Mouse (Mus musculus): ENCODE measurements around the gene Nfasc.

Gene Nfasc

DNA sequence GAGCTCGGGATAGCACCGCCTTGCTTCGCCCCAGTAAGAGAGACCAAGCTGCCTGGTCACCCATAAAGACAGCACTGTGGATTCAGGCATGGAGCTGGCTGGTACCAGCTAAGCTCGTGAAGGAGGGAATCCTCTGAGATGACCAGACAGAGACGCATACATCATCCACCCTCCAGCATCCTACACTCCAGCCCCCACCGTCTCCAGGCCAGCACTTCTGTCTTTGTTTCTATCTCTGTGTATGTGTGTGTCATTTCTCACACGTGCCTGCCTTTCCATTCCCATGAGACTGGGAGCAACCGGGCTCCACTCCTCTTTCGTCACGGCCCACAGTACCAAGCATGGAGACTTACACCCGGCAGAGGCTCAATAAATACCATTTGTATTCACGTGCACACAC is 9.3 kb downstream of the Nfasc start:
- no peak for DNase-seq (ENCODE audit: low spot score)

- DNase-seq (ENCODE audit: low spot score) = no peak
These were observed 14.0 kb downstream of the Nfasc start for GRCm38 (mm10) chr1:132727548-132727947.

DNA sequence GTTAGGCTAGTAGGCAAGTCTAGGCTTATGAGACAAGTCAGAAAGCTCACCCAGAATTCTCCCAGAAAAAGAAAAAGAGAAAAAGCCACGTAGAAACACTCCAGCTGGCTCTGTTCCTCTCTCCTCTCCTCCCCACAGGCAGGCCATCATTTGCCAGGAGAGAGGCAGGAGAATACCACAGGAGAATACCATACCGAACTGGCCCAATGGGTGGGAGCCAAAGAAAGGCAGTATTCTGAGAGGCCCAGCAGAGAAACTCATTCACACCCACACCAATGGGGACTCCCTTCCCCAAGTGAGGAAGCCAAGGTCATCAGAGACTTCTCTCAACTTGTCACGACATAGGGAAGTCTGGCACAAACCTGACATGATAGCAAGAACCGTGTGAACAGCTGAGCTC is 19.2 kb downstream of the Nfasc start:
- no peak for DNase-seq (ENCODE audit: low spot score)

- DNase-seq (ENCODE audit: low spot score) = no peak
These were observed 20.3 kb downstream of the Nfasc start for GRCm38 (mm10) chr1:132721266-132721665.

- DNase-seq (ENCODE audit: low spot score) = no peak
These were observed 23.4 kb downstream of the Nfasc start for GRCm38 (mm10) chr1:132718225-132718624.

DNA sequence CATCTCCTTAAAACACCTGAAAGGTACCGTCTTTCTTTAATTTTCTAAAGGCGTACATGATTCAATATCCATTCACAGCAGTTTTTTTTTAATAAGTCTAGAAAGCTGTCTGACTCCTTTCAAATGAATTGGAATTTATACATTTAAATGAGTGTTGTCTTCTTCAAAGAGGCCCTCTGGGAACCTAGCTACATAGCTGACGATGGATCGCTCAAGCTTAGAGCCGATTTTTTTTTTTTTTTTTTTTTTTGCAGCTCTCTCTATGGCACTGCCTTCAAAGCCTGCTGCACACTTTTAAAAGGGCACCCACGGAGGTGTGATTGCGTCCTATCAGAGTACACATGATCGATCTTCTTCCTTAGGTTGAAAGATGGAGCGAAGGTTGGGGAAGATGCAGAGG is 26.6 kb downstream of the Nfasc start:
- no peak for DNase-seq (ENCODE audit: low spot score)

GRCm38 (mm10) chr1:132709419-132709818 is 32.2 kb downstream of the Nfasc start:
- no peak for DNase-seq (ENCODE audit: low spot score)

DNA sequence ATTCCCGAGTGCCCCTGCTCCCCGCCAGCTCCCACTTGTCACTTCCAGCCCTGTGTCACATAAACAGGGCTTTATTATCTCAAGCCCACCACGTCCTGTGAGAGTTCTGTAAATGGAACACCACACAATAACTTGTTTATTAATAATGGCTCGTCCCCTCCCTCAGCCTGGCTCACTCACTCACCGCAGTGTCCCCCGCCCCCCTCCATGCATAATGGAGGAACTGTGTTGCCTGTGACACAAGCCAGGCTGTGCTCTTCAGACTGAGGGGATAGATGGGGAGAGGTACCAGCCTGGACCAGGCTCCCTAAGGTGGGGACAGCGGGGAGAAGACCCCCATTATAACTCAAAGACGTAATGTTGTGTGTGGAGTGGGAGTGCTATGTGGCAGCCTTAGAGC is 34.3 kb downstream of the Nfasc start:
- no peak for DNase-seq (ENCODE audit: low spot score)

GRCm38 (mm10) chr1:132703467-132703866 is 38.1 kb downstream of the Nfasc start:
- DNase-seq (ENCODE audit: low spot score) = no peak

- DNase-seq (ENCODE audit: low spot score) = no peak
These were observed 44.7 kb downstream of the Nfasc start for GRCm38 (mm10) chr1:132696926-132697325.

GRCm38 (mm10) chr1:132696232-132696631 is 45.4 kb downstream of the Nfasc start:
- no peak for DNase-seq (ENCODE audit: low spot score)

GRCm38 (mm10) chr1:132694007-132694406 is 47.6 kb downstream of the Nfasc start:
- no peak for DNase-seq (ENCODE audit: low spot score)

DNA sequence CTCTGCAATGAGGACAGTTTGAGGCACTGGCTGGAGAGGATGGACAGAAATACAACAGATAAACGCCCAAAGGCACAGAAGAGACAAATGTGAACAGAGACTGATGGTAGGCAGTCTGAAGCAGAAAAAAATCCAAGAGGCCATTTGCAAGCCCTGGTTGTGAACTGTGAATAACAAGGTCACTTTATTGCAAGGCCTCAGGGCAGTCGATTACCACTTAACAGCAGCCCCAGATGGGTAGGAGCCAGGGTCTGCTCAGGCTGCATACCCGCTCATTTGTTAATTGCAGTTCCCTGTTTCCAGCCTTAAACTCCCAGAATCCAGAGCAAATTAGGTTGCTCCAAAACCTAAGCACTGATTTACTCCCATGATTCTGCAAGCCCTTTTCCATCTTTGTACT is 52.4 kb downstream of the Nfasc start:
- no peak for DNase-seq (ENCODE audit: low spot score)

DNA sequence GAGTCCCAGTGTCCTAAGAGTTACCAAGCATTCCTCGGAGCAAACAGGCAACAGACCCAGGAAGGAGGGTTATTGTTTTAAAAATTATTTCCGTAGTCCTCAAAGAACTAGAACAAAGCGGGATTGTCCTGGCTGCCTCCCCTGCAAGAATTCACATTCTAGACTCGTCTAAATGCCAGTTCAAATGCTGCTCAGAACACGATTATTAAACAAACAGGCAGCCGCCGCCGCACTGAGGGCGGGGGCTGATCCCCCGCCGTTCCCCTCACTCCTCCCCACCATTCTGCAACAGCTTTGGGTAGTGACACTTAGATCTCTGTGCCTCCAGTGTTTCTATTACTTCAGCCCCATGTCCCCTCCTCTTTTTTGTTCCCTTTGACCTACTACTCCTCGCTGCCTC is 62.7 kb downstream of the Nfasc start:
- DNase-seq (ENCODE audit: low spot score) = no peak

- no peak for DNase-seq (ENCODE audit: low spot score)
These were observed 63.5 kb downstream of the Nfasc start for GRCm38 (mm10) chr1:132678076-132678475.

DNA sequence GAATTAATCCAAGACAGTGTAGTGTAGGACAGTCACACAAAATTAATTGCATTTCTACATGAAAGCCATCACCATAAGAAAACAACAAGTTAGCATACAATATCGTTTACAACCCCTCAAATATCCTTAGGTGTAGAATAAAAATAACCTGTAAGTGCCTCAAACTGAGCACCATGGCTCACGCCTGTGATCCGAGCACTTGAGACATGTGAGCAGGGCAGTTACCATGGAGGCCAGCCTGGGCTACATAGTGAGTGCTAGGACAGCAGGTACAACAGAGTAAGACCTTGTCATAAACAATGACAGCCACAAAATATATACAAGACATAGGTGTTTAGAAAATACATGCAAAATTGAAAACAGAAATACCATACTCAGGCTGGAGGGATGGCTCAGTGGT is 68.9 kb downstream of the Nfasc start:
- DNase-seq (ENCODE audit: low spot score) = no peak

DNA sequence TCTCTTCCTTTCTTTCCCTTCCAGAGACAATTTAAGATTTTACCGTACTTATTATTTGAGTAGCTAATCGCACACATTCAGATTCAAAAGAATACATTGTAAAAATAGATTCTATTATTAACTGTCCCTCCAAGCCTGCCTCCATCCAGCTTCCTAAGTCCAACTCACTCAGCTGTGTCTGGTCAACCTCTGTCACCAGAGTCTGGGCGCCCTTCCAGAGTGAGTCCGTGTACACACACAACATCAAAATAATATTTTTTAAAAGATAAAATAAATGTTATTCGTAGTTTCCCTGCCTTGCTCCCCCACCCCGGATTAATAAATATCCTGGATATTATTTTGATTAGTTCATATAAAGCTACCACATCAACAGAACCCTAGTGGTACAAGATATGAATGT is 72.4 kb downstream of the Nfasc start:
- DNase-seq (ENCODE audit: low spot score) = no peak

DNA sequence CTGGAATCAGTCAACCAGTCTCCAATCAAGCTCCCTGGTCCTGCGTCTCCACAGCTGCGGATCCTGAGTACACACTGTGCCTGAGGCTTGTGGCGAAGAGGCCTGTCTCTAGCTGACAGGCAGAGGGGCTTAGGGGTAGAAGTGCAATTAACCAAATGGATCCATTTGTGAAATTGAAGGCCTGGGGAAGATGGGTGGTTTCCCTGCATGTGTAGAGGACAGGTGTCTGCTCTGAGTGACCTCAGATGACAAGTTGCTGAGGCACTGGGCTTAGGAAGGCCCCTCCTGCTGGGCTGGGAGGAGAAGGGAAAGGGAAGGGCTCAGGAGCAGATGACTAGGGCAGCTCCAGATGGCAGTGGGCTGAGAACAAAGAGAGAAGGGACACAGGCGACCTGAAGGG is 81.2 kb downstream of the Nfasc start:
- DNase-seq (ENCODE audit: low spot score) = no peak

DNA sequence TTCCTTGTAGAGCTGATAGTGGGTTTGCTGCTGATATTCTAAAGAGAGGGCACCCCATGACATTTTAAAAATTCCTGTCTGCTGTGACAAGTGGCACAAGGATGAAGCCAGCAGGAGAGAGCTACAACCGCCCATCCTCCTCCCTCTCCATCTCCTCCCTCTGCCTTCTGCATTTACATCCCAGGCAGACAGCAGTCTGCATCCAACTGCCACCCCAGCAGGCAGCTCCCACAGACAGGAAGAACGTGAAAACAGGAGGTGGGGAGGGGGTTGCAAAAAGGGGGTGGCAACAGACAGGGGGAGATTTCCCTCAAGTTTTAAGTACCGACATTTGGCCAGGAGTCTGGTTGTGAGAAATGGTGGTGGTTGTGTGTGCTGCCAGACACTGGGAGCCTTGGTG is 82.0 kb downstream of the Nfasc start:
- DNase-seq (ENCODE audit: low spot score) = no peak

GRCm38 (mm10) chr1:132655611-132656010 is 86.0 kb downstream of the Nfasc start:
- no peak for DNase-seq (ENCODE audit: low spot score)

GRCm38 (mm10) chr1:132654769-132655168 is 86.8 kb downstream of the Nfasc start:
- no peak for DNase-seq (ENCODE audit: low spot score)

GRCm38 (mm10) chr1:132653841-132654457 is 87.6 kb downstream of the Nfasc start:
- DNase-seq (ENCODE audit: low spot score) = no peak

DNA sequence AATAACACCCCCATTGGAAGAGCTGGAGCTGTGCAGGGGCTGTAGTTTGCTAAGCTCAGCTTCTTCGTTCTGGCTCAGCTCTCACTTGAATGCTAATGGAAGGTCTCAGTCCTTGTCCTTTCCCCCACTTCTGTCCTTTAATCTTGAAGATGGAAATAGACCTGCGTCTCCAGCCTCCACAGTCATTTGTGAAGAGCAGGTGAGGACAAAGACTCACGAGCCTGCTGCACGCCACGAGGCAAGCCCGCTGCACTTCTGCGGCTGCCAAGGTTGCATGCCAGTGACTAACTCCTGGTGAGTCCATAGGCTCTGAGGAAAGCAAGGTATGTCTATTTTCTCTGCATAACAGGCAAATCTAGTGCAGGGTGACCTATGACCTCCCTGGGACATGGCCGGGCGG is 88.4 kb downstream of the Nfasc start:
- no peak for DNase-seq (ENCODE audit: low spot score)

- no peak for DNase-seq (ENCODE audit: low spot score)
These were observed 90.9 kb downstream of the Nfasc start for GRCm38 (mm10) chr1:132650680-132651079.

GRCm38 (mm10) chr1:132647958-132648357 is 93.6 kb downstream of the Nfasc start:
- no peak for DNase-seq (ENCODE audit: low spot score)

All from ovary, postnatal 10 days (tissue).